Mouse (Mus musculus): Measurements from ENCODE around the gene Gm42715. TPM values are rescaled to one million over a fixed set of nuclear protein-coding genes. Genes with fewer than 3 reads are reported as not detected.
"Not testable (repeated sequence)": the region's sequence is repeated elsewhere in the genome, so short reads cannot be mapped to it uniquely, and the experiment has no call there.

Gene Gm42715
- polyA plus RNA-seq, 1 experiment from 2014 or later, result 6.4 TPM

DNA sequence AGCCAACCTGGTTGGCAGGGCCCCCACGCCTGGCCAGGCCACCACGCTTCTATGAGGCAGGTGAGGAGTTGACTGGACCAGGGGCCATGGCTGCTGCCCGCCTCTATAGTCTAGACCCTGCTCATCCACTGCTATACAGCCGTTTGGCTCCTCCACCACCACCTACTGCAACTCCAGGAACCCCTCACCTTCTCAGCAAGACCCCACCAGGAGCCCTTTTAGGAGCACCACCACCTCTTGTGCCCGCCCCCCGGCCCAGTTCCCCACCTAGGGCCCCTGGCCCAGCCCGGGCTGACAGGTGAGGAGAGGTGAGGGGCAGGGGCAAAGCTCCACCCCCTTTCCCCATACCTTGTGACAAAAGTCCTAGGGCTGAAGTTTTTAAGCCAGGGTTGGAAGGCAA lies 29.4 kb upstream of the Gm42715 start:
- ATAC-seq (ENCODE audit: low FRiP score, low TSS enrichment), result no peak
- Histone ChIP-seq H3K36me3 (ENCODE audit: control insufficient read depth, insufficient read depth, low read length) (peaks cover 42% of the 10 kb centered on the region), H3K27me3 (ENCODE audit: control insufficient read depth, insufficient read depth, low read length) (no peaks in the 10 kb centered on the region), H3K4me3 (ENCODE audit: low read depth, low read length) (no peak overlapping the region), H3K9me3 (ENCODE audit: control insufficient read depth, low read length) (no peaks in the 10 kb centered on the region), H3K27ac (replicated peaks) (no peak overlapping the region), H3K4me1 (replicated peaks; ENCODE audit: control insufficient read depth, insufficient read depth) (no peaks in the 10 kb centered on the region), H3K4me2 (replicated peaks; ENCODE audit: low read depth) (no peak overlapping the region), H3K9ac (ENCODE audit: low read length) (no peak overlapping the region)
- WGBS, result 92% methylated on average over 7 of the region's 7 CpGs
- TF ChIP-seq CTCF (IDR thresholded peaks at IDR 0.05; ENCODE audit: low read depth), result no peak
- no peak for TF ChIP-seq EP300 (optimal IDR thresholded peaks at IDR 0.05)
- DNase-seq (ENCODE audit: low spot score), result no peak

DNA sequence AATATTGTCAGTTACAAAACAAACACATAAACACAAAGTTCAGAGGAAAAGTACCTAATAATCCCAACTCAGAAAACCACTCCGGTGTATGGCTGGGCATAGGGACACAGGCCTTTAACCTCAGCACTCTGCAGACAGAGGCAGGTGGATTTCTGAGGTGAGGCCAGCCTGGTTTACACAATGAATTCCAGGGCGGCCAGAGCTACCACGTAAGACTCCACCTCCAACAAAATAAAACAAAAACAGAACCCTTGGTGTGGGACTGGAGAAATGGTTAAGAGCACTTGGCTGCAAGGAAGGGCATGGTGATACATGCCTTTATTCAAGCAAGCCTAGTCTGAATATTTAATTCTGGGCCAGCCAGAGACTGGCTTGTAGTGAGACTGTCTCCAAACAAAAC lies 27.5 kb upstream of the Gm42715 start:
- TF ChIP-seq EP300 (optimal IDR thresholded peaks at IDR 0.05), result no peak
- TF ChIP-seq CTCF (IDR thresholded peaks at IDR 0.05; ENCODE audit: low read depth), result no peak
- H3K9me3 ChIP-seq (ENCODE audit: control insufficient read depth, low read length), result no peaks in the 10 kb centered on the region
- no peak overlapping the region for H3K9ac ChIP-seq (ENCODE audit: low read length)
- ATAC-seq (ENCODE audit: low FRiP score, low TSS enrichment) (no peak), DNase-seq (ENCODE audit: low spot score) (no peak)
- no peaks in the 10 kb centered on the region for H3K4me1 ChIP-seq (replicated peaks; ENCODE audit: control insufficient read depth, insufficient read depth)
- no peak overlapping the region for H3K4me3 ChIP-seq (ENCODE audit: low read depth, low read length)
- no peak overlapping the region for H3K27ac ChIP-seq (replicated peaks)
- H3K4me2 ChIP-seq (replicated peaks; ENCODE audit: low read depth), result no peak overlapping the region
- H3K36me3 ChIP-seq (ENCODE audit: control insufficient read depth, insufficient read depth, low read length), result peaks cover 31% of the 10 kb centered on the region
- 74% methylated on average over 3 of the region's 3 CpGs for WGBS
- no peaks in the 10 kb centered on the region for H3K27me3 ChIP-seq (ENCODE audit: control insufficient read depth, insufficient read depth, low read length)

DNA sequence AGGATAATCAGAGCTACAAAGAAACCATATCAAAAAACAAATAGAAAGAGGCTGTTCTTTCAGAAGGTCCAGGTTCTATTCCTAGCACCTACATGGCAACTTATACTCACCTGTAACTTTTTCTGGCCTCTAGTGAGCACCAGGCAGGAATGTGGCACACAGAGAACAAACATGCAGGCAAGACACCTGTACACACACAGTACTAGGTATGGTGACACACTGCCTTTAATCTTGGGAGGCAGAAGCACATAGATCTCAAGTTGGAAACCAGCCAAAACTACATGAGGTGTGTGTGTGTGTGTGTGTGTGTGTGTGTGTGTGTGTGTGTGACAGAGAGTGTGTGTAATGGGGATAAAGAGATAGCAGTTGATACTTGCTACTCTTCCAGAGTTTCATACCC lies 24.7 kb upstream of the Gm42715 start:
- TF ChIP-seq EP300 (optimal IDR thresholded peaks at IDR 0.05), result no peak
- TF ChIP-seq CTCF (IDR thresholded peaks at IDR 0.05; ENCODE audit: low read depth), result no peak
- H3K4me3 ChIP-seq (ENCODE audit: low read depth, low read length), result no peak overlapping the region
- H3K4me2 ChIP-seq (replicated peaks; ENCODE audit: low read depth), result no peak overlapping the region
- ATAC-seq (ENCODE audit: low FRiP score, low TSS enrichment), result peak; percentile 40; the same call in 1 of the 2 replicates
- H3K4me1 ChIP-seq (replicated peaks; ENCODE audit: control insufficient read depth, insufficient read depth), result no peaks in the 10 kb centered on the region
- peaks cover 14% of the 10 kb centered on the region for H3K36me3 ChIP-seq (ENCODE audit: control insufficient read depth, insufficient read depth, low read length)
- no peaks in the 10 kb centered on the region for H3K9me3 ChIP-seq (ENCODE audit: control insufficient read depth, low read length)
- no peak overlapping the region for H3K9ac ChIP-seq (ENCODE audit: low read length)
- no peak for DNase-seq (ENCODE audit: low spot score)
- no peaks in the 10 kb centered on the region for H3K27me3 ChIP-seq (ENCODE audit: control insufficient read depth, insufficient read depth, low read length)
- no peak overlapping the region for H3K27ac ChIP-seq (replicated peaks)

DNA sequence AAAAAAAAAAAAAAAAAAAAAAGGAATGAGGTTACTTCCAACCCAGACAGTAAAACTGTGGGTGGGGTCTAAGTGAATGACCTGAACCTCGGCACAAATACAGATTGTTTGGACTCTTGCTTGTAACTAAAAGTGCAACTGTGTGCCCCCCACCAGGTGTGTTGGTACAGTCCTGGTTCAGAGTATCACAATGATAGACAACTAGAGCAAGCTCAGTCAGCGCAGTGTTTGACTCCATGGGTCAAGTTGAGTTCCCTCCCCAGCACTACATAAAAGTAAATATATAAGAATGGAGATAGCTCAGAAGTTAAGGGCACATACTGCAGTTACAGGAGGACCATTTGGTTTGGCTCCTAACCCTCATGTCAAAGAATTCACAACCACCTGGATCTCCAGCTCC lies 22.0 kb upstream of the Gm42715 start:
- H3K4me3 ChIP-seq (ENCODE audit: low read depth, low read length), result no peak overlapping the region
- H3K27me3 ChIP-seq (ENCODE audit: control insufficient read depth, insufficient read depth, low read length), result no peaks in the 10 kb centered on the region
- H3K9ac ChIP-seq (ENCODE audit: low read length), result no peak overlapping the region
- no peaks in the 10 kb centered on the region for H3K9me3 ChIP-seq (ENCODE audit: control insufficient read depth, low read length)
- no peak for TF ChIP-seq EP300 (optimal IDR thresholded peaks at IDR 0.05)
- ATAC-seq (ENCODE audit: low FRiP score, low TSS enrichment) (no peak), DNase-seq (ENCODE audit: low spot score) (no peak)
- no peak overlapping the region for H3K4me2 ChIP-seq (replicated peaks; ENCODE audit: low read depth)
- no peak overlapping the region for H3K27ac ChIP-seq (replicated peaks)
- WGBS, result 63% methylated on average over 2 of the region's 2 CpGs
- H3K36me3 ChIP-seq (ENCODE audit: control insufficient read depth, insufficient read depth, low read length), result no peaks in the 10 kb centered on the region
- H3K4me1 ChIP-seq (replicated peaks; ENCODE audit: control insufficient read depth, insufficient read depth), result no peaks in the 10 kb centered on the region

DNA sequence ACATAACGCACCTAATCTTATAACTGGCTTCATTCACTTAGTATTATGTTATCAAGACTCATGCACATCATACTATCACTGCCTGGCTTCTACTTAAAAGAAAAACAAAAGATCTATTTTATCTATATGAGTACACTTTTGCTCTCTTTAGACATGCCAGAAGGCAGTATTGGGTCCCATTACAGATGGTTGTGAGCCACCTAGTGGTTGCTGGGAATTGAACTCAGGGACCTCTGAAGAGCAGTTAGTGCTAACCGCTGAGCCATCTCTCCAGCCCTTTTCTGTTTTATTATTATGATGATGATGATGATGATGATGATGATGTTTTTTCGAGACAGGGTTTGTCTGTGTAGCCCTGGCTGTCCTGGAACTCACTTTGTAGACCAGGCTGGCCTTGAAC lies 21.0 kb upstream of the Gm42715 start:
- Histone ChIP-seq H3K27ac (replicated peaks) (no peak overlapping the region), H3K4me2 (replicated peaks; ENCODE audit: low read depth) (no peak overlapping the region), H3K4me1 (replicated peaks; ENCODE audit: control insufficient read depth, insufficient read depth) (no peaks in the 10 kb centered on the region), H3K9ac (ENCODE audit: low read length) (no peak overlapping the region), H3K27me3 (ENCODE audit: control insufficient read depth, insufficient read depth, low read length) (no peaks in the 10 kb centered on the region), H3K36me3 (ENCODE audit: control insufficient read depth, insufficient read depth, low read length) (no peaks in the 10 kb centered on the region), H3K4me3 (ENCODE audit: low read depth, low read length) (no peak overlapping the region), H3K9me3 (ENCODE audit: control insufficient read depth, low read length) (no peaks in the 10 kb centered on the region)
- ATAC-seq (ENCODE audit: low FRiP score, low TSS enrichment), result no peak
- WGBS, result 49% methylated on average over 3 of the region's 3 CpGs
- TF ChIP-seq EP300 (optimal IDR thresholded peaks at IDR 0.05), result no peak
- TF ChIP-seq CTCF (IDR thresholded peaks at IDR 0.05; ENCODE audit: low read depth), result peak; percentile 73
- peak; percentile 41 for DNase-seq (ENCODE audit: low spot score)

DNA sequence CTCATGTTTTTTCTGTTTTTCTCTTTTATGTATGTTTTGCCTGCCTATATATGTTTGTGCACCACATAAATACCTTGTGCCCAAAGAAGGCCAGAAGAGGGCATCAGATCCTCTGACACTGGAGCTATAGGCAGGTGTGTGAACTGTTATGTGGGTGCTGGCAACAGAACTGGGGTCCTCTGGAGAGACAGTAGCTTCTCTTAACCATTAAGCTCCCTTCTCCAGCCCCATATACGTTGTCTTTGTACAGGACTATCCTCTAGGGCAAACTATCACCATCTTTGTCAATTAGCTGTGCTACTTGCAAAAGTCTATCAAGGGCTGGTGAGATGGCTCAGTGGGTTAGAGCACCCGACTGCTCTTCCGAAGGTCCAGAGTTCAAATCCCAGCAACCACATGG lies 11.1 kb upstream of the Gm42715 start:
- TF ChIP-seq EP300 (optimal IDR thresholded peaks at IDR 0.05) (no peak), CTCF (IDR thresholded peaks at IDR 0.05; ENCODE audit: low read depth) (no peak)
- no peak for ATAC-seq (ENCODE audit: low FRiP score, low TSS enrichment)

DNA sequence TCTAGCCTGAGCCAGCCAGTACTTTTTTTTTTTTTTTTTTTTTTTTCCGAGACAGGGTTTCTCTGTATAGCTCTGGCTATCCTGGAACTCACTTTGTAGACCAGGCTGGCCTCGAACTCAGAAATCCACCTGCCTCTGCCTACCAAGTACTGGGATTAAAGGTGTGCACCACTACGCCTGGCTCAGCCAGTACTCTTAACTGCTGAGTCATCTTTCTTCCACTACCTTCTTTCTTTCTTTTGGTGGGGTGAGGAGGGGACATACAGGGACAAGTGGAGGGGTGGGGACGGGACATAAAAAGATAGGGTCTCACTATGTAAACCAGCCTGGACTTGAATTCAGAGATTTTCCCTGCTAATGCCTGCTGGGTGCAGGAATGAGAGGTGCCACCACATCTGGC lies 9.6 kb upstream of the Gm42715 start:
- H3K4me3 ChIP-seq (ENCODE audit: low read depth, low read length); H3K4me1 ChIP-seq (replicated peaks; ENCODE audit: control insufficient read depth, insufficient read depth); H3K36me3 ChIP-seq (ENCODE audit: control insufficient read depth, insufficient read depth, low read length); ATAC-seq (ENCODE audit: low FRiP score, low TSS enrichment); H3K4me2 ChIP-seq (replicated peaks; ENCODE audit: low read depth); H3K27ac ChIP-seq (replicated peaks); H3K9me3 ChIP-seq (ENCODE audit: control insufficient read depth, low read length); DNase-seq (ENCODE audit: low spot score); H3K9ac ChIP-seq (ENCODE audit: low read length); H3K27me3 ChIP-seq (ENCODE audit: control insufficient read depth, insufficient read depth, low read length): not testable (repeated sequence)
- WGBS, result 79% methylated on average over 3 of the region's 4 CpGs

More for the DNA sequence above, 11.1 kb upstream of the Gm42715 start:
- Histone ChIP-seq H3K9me3 (ENCODE audit: control insufficient read depth, low read length) (no peaks in the 10 kb centered on the region), H3K4me1 (replicated peaks; ENCODE audit: control insufficient read depth, insufficient read depth) (no peaks in the 10 kb centered on the region), H3K27me3 (ENCODE audit: control insufficient read depth, insufficient read depth, low read length) (no peaks in the 10 kb centered on the region), H3K9ac (ENCODE audit: low read length) (no peak overlapping the region), H3K4me2 (replicated peaks; ENCODE audit: low read depth) (no peak overlapping the region), H3K27ac (replicated peaks) (no peak overlapping the region), H3K4me3 (ENCODE audit: low read depth, low read length) (no peak overlapping the region), H3K36me3 (ENCODE audit: control insufficient read depth, insufficient read depth, low read length) (no peaks in the 10 kb centered on the region)
- 95% methylated on average over 3 of the region's 3 CpGs for WGBS
- DNase-seq (ENCODE audit: low spot score), result no peak

Measured in stomach, postnatal 0 days (tissue).